Mouse (Mus musculus) hindbrain, embryonic 16.5 days (tissue): ENCODE data around the gene Arhgap19. TPM values are rescaled to one million over a fixed set of nuclear protein-coding genes. Genes with fewer than 3 reads are reported as not detected.

Source experiments
- ATAC-seq: fragments of 200-750 bp; cut with Nextera tagmentation; 2 replicates; pipeline ENCODE4 v1.8.0; 2017; ENCODE audit warnings: moderate TSS enrichment, moderate library complexity
- H3K27ac ChIP-seq: fragments of 300-500 bp; sonication (generic); 2 replicates; pipeline ENCODE4 v1.5.1; 2014; ENCODE audit warnings: low read depth, mild to moderate bottlenecking, control low read depth, low read length, moderate library complexity
- H3K27me3 ChIP-seq: fragments of 300-500 bp; sonication (generic); replicated peaks from 2 replicates; pipeline ENCODE4 v1.6.1; 2014; ENCODE audit warnings: low read length; ENCODE audit not compliant: control insufficient read depth, insufficient read depth
- H3K36me3 ChIP-seq: fragments of 300-500 bp; sonication (generic); 2 replicates; pipeline ENCODE4 v1.6.1; 2014; ENCODE audit warnings: mild to moderate bottlenecking, low read length, moderate library complexity, mixed read lengths; ENCODE audit not compliant: control insufficient read depth, insufficient read depth
- H3K4me1 ChIP-seq: fragments of 300-500 bp; sonication (generic); 2 replicates; pipeline ENCODE4 v1.6.1; 2014; ENCODE audit warnings: low read depth, low read length; ENCODE audit not compliant: control insufficient read depth, insufficient read depth
- H3K4me2 ChIP-seq: fragments of 300-500 bp; sonication (generic); 2 replicates; pipeline ENCODE4 v1.6.1; 2014; ENCODE audit warnings: mild to moderate bottlenecking, low read length, control low read depth, moderate library complexity
- H3K4me3 ChIP-seq: fragments of 300-500 bp; sonication (generic); 2 replicates; pipeline ENCODE4 v1.5.1; 2014; ENCODE audit warnings: mild to moderate bottlenecking, low read length, control low read depth, moderate library complexity
- H3K9ac ChIP-seq: fragments of 300-500 bp; sonication (generic); 2 replicates; pipeline ENCODE4 v1.6.1; 2014; ENCODE audit warnings: low read depth, mild to moderate bottlenecking, control low read depth, low read length, moderate library complexity
- H3K9me3 ChIP-seq: fragments of 300-500 bp; sonication (generic); 2 replicates; pipeline ENCODE4 v1.6.1; 2014; ENCODE audit warnings: mild to moderate bottlenecking, low read length, moderate library complexity; ENCODE audit not compliant: control insufficient read depth
- WGBS: fragments of 180-500 bp; shearing (Covaris S2); extraction: QIAGEN DNeasy Blood & Tissue Kit; methylation state at CpG from one replicate; pipeline ENCODE4 v1.1.7; 2014; 5-methylcytosine and 5-hydroxymethylcytosine counted together
- polyA plus RNA-seq: library from polyadenylated mRNA; unstranded; fragments of >200 nt; fragmentation: Nextera tagmentation; extraction: Ambion mirVana; gene quantifications from 2 replicates; pipeline ENCODE4 v1.2.1, GENCODE M21; 2015

Gene Arhgap19
- polyA plus RNA-seq, 1 experiment from 2014 or later = 3.8 TPM

- no peak overlapping the region for H3K9ac ChIP-seq
- no peak overlapping the region for H3K4me3 ChIP-seq
- no peaks in the 10 kb centered on the region for H3K4me1 ChIP-seq
- H3K36me3 ChIP-seq = no peaks in the 10 kb centered on the region
- 79% methylated on average over 6 of the region's 6 CpGs for WGBS
- H3K9me3 ChIP-seq = no peaks in the 10 kb centered on the region
- no peak overlapping the region for H3K4me2 ChIP-seq
- no peak for ATAC-seq
- H3K27me3 ChIP-seq = no peaks in the 10 kb centered on the region
- H3K27ac ChIP-seq = no peak overlapping the region
Observed at GRCm38 (mm10) chr19:41794901-41795300, 6.9 kb downstream of the Arhgap19 start.

DNA sequence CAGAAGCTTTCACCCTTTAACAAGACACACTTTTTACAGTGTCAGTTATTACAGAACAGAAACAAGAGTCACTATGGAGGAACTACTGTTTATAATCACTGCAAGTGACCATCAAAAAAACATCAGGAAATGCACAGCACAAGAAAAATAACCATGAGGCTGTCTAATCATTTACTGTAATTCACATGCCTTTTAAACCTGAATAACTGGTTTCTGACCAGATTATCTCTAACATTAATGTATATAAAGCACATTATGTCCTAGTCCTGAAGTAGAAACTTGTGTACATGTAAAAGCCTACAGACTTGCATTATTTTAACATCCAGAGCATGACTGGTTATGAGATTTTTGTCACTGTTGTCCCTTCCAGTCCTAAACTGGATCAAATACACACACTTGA lies 7.8 kb downstream of the Arhgap19 start:
- Histone ChIP-seq H3K27ac (no peak overlapping the region), H3K4me3 (no peak overlapping the region), H3K4me2 (no peak overlapping the region), H3K9me3 (no peaks in the 10 kb centered on the region), H3K9ac (no peak overlapping the region), H3K4me1 (no peaks in the 10 kb centered on the region), H3K36me3 (no peaks in the 10 kb centered on the region), H3K27me3 (no peaks in the 10 kb centered on the region)
- ATAC-seq = no peak

DNA sequence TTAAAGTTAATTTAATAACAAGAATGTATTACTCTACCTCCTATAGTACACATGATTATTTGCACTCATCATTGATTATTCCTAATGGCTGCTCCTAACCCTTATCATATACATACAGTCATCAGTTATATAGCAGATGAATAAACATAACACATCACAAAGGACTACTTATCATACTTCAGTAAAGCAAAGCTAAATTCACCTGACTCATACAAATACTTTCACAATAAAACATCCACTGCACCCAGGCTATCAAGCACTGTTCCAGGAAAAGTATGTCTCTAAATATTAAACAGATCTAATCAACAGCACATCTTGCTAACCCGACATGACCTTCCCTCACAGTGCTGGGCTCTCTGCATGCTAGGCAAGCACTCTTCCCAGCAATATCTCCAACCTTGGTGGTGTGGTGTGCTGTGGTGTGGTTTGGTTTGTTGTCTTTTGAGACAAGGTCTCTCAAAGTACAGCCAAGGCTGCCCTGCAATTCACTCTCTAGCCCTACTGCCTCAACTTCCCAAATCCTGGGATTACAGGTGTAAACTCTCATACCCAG lies 8.8 kb downstream of the Arhgap19 start:
- Histone ChIP-seq H3K4me2 (no peak overlapping the region), H3K4me1 (no peaks in the 10 kb centered on the region), H3K9me3 (no peaks in the 10 kb centered on the region), H3K4me3 (no peak overlapping the region), H3K27ac (no peak overlapping the region), H3K27me3 (no peaks in the 10 kb centered on the region), H3K36me3 (no peaks in the 10 kb centered on the region), H3K9ac (no peak overlapping the region)
- WGBS = 80% methylated on average over 1 of the region's 1 CpGs
- no peak for ATAC-seq

- Histone ChIP-seq H3K4me1 (no peaks in the 10 kb centered on the region), H3K27me3 (no peaks in the 10 kb centered on the region), H3K9me3 (no peaks in the 10 kb centered on the region), H3K4me2 (no peak overlapping the region), H3K4me3 (no peak overlapping the region), H3K27ac (no peak overlapping the region), H3K9ac (no peak overlapping the region), H3K36me3 (no peaks in the 10 kb centered on the region)
- WGBS = 89% methylated on average over 2 of the region's 2 CpGs
- no peak for ATAC-seq
Observed at GRCm38 (mm10) chr19:41791384-41791783, 10.5 kb downstream of the Arhgap19 start.

DNA sequence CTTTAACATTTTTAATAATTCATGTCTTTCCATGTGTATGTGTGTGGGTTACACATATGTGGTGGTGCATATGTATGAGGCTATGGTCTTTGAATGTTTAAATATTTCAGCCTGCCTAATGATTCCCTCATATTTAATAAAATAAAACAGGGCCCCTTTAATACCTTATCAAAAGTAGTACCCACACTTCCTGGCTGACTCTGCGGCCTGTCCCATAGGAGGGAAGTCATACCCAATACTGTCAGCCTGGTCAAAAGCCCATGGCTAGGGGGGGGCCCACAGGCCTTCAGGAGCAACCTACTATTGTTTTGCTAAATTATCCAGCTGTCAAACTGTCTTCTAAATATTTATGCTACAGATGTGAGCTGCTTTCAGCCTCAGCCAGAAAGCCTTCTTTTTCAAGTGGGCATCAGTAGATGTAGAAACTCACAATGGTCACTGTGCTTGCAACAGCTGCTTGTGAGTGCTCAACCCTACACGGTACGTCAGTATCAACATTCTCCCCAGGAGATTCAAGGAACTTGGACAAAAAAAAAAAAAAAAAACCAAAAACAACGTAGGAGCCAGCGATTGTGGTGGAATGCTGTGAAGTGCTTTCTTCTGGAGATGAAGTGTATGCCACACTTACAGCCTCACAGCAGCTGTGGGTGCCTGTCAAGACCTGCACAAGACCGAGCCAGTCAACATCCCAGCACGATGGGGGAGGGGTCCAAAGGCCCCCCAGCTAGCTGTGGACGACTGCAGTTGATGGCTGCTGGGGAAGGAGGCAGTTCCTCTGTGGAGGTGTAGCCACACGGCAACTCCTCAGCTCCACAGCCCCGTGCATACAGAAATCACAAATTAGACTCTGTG lies 12.5 kb downstream of the Arhgap19 start:
- Histone ChIP-seq H3K27ac (no peak overlapping the region), H3K9me3 (no peaks in the 10 kb centered on the region), H3K9ac (no peak overlapping the region), H3K4me2 (no peak overlapping the region), H3K36me3 (0 out of 2 replicates have a peak, but pooled peaks cover 3% of the 10 kb centered on the region), H3K4me1 (no peaks in the 10 kb centered on the region), H3K27me3 (no peaks in the 10 kb centered on the region), H3K4me3 (no peak overlapping the region)
- ATAC-seq = no peak
- 75% methylated on average over 10 of the region's 10 CpGs for WGBS

DNA sequence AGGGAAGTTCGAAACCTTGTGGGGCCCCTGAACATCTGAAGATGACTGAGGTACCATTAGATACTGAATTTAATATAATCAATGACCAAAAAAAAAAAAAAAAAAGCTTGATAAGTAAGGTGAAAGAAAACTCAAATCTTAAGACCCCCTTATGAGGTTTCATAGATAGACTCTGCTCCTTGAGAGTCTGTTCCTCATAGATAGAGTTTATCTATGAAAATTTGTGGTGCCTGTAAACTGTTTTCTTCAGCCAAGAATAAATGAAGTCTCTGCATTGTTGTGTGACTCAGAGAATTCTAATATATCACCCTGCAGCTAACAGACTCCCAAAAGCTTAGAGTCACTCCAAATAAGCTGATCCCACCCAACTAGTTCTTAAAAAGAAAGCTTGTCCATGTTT lies 15.0 kb downstream of the Arhgap19 start:
- Histone ChIP-seq H3K9me3 (no peaks in the 10 kb centered on the region), H3K4me1 (no peaks in the 10 kb centered on the region), H3K27me3 (no peaks in the 10 kb centered on the region), H3K9ac (no peak overlapping the region), H3K36me3 (0 out of 2 replicates have a peak, but pooled peaks cover 3% of the 10 kb centered on the region), H3K27ac (no peak overlapping the region), H3K4me2 (no peak overlapping the region), H3K4me3 (no peak overlapping the region)
- 91% methylated on average over 1 of the region's 1 CpGs for WGBS
- ATAC-seq = no peak

- 88% methylated on average over 6 of the region's 6 CpGs for WGBS
Observed at GRCm38 (mm10) chr19:41777514-41777913, 24.3 kb downstream of the Arhgap19 start.

DNA sequence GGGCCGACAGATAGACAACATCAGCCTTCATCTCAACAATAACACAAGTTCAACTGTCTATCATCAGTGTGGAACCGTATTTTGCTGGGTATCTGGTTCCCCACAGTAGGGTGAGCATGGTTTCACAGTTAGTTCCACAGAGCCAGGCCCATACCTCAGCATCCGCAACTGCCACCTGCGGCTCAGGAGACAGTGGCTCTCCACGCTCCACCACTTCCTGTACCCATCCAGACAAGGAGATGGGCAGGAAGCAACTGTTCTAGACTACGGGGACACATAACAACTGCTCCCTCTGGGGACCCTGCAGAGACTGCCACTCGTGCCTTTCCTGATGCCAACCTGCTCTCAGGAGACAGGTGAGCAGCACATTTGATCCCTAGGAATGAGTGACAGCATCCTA lies 33.1 kb downstream of the Arhgap19 start:
- ATAC-seq = no peak
- Histone ChIP-seq H3K9ac (no peak overlapping the region), H3K4me2 (no peak overlapping the region), H3K9me3 (no peaks in the 10 kb centered on the region), H3K27ac (no peak overlapping the region), H3K27me3 (no peaks in the 10 kb centered on the region), H3K4me3 (no peak overlapping the region), H3K36me3 (no peaks in the 10 kb centered on the region; the same call in 1 of the 2 replicates), H3K4me1 (no peaks in the 10 kb centered on the region)
- WGBS = 94% methylated on average over 7 of the region's 7 CpGs

More at GRCm38 (mm10) chr19:41777514-41777913, 24.3 kb downstream of the Arhgap19 start:
- H3K27me3 ChIP-seq = no peaks in the 10 kb centered on the region
- H3K4me3 ChIP-seq = no peak overlapping the region
- no peaks in the 10 kb centered on the region for H3K4me1 ChIP-seq
- H3K27ac ChIP-seq = no peak overlapping the region
- no peaks in the 10 kb centered on the region for H3K9me3 ChIP-seq
- no peak overlapping the region for H3K4me2 ChIP-seq
- no peak for ATAC-seq
- H3K36me3 ChIP-seq = no peaks in the 10 kb centered on the region; the same call in 1 of the 2 replicates
- no peak overlapping the region for H3K9ac ChIP-seq

DNA sequence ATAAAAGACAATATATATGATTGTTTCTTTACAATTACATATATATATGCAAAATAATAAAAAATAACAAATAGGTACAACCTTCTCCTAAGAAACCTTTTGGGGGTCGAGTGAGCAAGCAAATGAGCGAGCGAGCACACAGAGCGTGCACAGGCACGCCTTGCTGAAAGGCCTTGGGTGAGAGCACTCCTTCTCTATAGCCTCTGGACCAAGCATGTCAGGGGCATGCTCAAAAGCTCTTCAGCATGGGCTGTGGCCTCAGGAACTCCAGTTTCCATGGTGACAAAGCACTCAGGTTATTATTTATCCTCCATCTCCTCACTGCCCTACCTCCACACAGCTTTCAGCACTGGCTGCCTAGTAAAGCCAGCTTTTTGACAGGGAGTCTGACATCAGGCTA lies 35.2 kb downstream of the Arhgap19 start:
- Histone ChIP-seq H3K4me2 (no peak overlapping the region), H3K4me3 (no peak overlapping the region), H3K36me3 (no peaks in the 10 kb centered on the region), H3K27me3 (no peaks in the 10 kb centered on the region), H3K4me1 (no peaks in the 10 kb centered on the region), H3K27ac (no peak overlapping the region), H3K9me3 (no peaks in the 10 kb centered on the region), H3K9ac (no peak overlapping the region)
- WGBS = 88% methylated on average over 5 of the region's 5 CpGs
- ATAC-seq = peak; percentile 44
